Mouse (Mus musculus) liver, embryonic 14.5 days (tissue): ENCODE measurements around the gene Unc5a.

Experiments
- CTCF ChIP-seq: IDR thresholded peaks from 2 replicates; pipeline ENCODE4 v1.5.1; 2016; ENCODE audit warnings: antibody characterized with exemption, low read depth, control low read depth
- EP300 ChIP-seq: IDR thresholded peaks from 2 replicates; pipeline ENCODE4 v1.6.1; 2016; ENCODE audit warnings: antibody characterized with exemption, low read depth

- no peak for TF ChIP-seq CTCF
- no peak for TF ChIP-seq EP300
Observed at GRCm38 (mm10) chr13:54944411-54945157, 4.6 kb upstream of the Unc5a start.
